Mouse (Mus musculus): ENCODE measurements around the gene Iscu.

DNA sequence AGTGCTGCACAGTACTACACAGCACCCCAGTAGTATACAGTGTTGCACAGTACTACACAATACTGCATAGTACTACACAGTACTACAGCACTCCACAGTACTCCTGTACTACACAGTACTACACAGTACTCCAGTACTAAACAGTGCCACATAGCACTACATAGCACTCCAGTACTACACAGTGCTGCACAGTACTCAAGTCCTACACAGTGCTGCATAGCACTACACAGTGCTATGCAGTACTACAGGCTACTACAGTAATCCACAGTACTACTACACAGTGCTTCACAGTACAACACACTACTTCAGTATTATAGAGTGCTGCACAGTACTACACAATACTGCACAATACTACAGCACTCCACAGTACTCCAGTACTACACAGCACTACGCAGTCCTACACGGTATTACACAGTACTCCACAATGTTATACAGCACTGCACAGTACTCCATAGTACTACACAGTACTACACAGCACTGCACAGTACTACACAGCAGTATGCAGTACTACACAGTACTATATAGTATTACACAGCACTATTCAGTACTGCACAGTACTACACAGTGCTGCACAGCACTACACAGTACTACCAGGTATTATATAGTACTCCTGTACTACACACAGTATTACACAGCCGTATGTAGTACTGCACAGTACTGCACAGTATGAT lies 7.7 kb downstream of the Iscu start:
- TF ChIP-seq CTCF (IDR thresholded peaks at IDR 0.05; ENCODE audit: low read depth), result no peak
- TF ChIP-seq EP300 (IDR thresholded peaks at IDR 0.05; ENCODE audit: low read depth), result no peak

Measured in heart, postnatal 0 days (tissue).